Mouse (Mus musculus): Measurements from ENCODE around the gene Lim2.

Lim2 gene

GRCm38 (mm10) chr7:43462851-43463250 lies 35.4 kb downstream of the Lim2 start, which contains the start of gene Vsig10l:
Vsig10l (plus strand) TSS chr7:43463151.
- no peaks in the 10 kb centered on the region for H3K27me3 ChIP-seq (ENCODE audit: control insufficient read depth, insufficient read depth, low read length, poor library complexity, severe bottlenecking)
- no peaks in the 10 kb centered on the region for H3K36me3 ChIP-seq (ENCODE audit: control insufficient read depth, insufficient read depth, low read length, poor library complexity, severe bottlenecking)
- no peak for DNase-seq (ENCODE audit: low read depth, low spot score)

GRCm38 (mm10) chr7:43463976-43464375 lies 36.5 kb downstream of the Lim2 start:
- Histone ChIP-seq H3K27me3 (ENCODE audit: control insufficient read depth, insufficient read depth, low read length, poor library complexity, severe bottlenecking) (no peaks in the 10 kb centered on the region), H3K36me3 (ENCODE audit: control insufficient read depth, insufficient read depth, low read length, poor library complexity, severe bottlenecking) (no peaks in the 10 kb centered on the region)
- no peak for DNase-seq (ENCODE audit: low read depth, low spot score)

- peak; percentile 72 for DNase-seq (ENCODE audit: low read depth, low spot score)
- no peaks in the 10 kb centered on the region for H3K27me3 ChIP-seq (ENCODE audit: control insufficient read depth, insufficient read depth, low read length, poor library complexity, severe bottlenecking)
- no peaks in the 10 kb centered on the region for H3K36me3 ChIP-seq (ENCODE audit: control insufficient read depth, insufficient read depth, low read length, poor library complexity, severe bottlenecking)
Observed at GRCm38 (mm10) chr7:43464864-43465343, 37.4 kb downstream of the Lim2 start.

GRCm38 (mm10) chr7:43465344-43466098 lies 38.1 kb downstream of the Lim2 start:
- peak; percentile 97 for DNase-seq (ENCODE audit: low read depth, low spot score)
- Histone ChIP-seq H3K36me3 (ENCODE audit: control insufficient read depth, insufficient read depth, low read length, poor library complexity, severe bottlenecking) (no peaks in the 10 kb centered on the region), H3K27me3 (ENCODE audit: control insufficient read depth, insufficient read depth, low read length, poor library complexity, severe bottlenecking) (no peaks in the 10 kb centered on the region)

- H3K36me3 ChIP-seq (ENCODE audit: control insufficient read depth, insufficient read depth, low read length, poor library complexity, severe bottlenecking): no peaks in the 10 kb centered on the region
- H3K27me3 ChIP-seq (ENCODE audit: control insufficient read depth, insufficient read depth, low read length, poor library complexity, severe bottlenecking): no peaks in the 10 kb centered on the region
- peak; percentile 86 for DNase-seq (ENCODE audit: low read depth, low spot score)
Observed at GRCm38 (mm10) chr7:43466099-43466694, 38.7 kb downstream of the Lim2 start.

GRCm38 (mm10) chr7:43470373-43470772 lies 42.9 kb downstream of the Lim2 start:
- peak; percentile 80 for DNase-seq (ENCODE audit: low read depth, low spot score)
- H3K27me3 ChIP-seq (ENCODE audit: control insufficient read depth, insufficient read depth, low read length, poor library complexity, severe bottlenecking): no peaks in the 10 kb centered on the region; the same call in 1 of the 2 replicates
- no peaks in the 10 kb centered on the region for H3K36me3 ChIP-seq (ENCODE audit: control insufficient read depth, insufficient read depth, low read length, poor library complexity, severe bottlenecking)

- DNase-seq (ENCODE audit: low read depth, low spot score): peak; percentile 64
- Histone ChIP-seq H3K36me3 (ENCODE audit: control insufficient read depth, insufficient read depth, low read length, poor library complexity, severe bottlenecking) (no peaks in the 10 kb centered on the region), H3K27me3 (ENCODE audit: control insufficient read depth, insufficient read depth, low read length, poor library complexity, severe bottlenecking) (no peaks in the 10 kb centered on the region; the same call in 1 of the 2 replicates)
Observed at GRCm38 (mm10) chr7:43475706-43476105, 48.2 kb downstream of the Lim2 start.

GRCm38 (mm10) chr7:43476376-43476775 lies 48.9 kb downstream of the Lim2 start:
- Histone ChIP-seq H3K36me3 (ENCODE audit: control insufficient read depth, insufficient read depth, low read length, poor library complexity, severe bottlenecking) (no peaks in the 10 kb centered on the region), H3K27me3 (ENCODE audit: control insufficient read depth, insufficient read depth, low read length, poor library complexity, severe bottlenecking) (no peaks in the 10 kb centered on the region; the same call in 1 of the 2 replicates)
- DNase-seq (ENCODE audit: low read depth, low spot score): no peak

GRCm38 (mm10) chr7:43481191-43481590 lies 53.7 kb downstream of the Lim2 start:
- no peaks in the 10 kb centered on the region for H3K36me3 ChIP-seq (ENCODE audit: control insufficient read depth, insufficient read depth, low read length, poor library complexity, severe bottlenecking)
- H3K27me3 ChIP-seq (ENCODE audit: control insufficient read depth, insufficient read depth, low read length, poor library complexity, severe bottlenecking): no peaks in the 10 kb centered on the region
- DNase-seq (ENCODE audit: low read depth, low spot score): no peak

GRCm38 (mm10) chr7:43482090-43482716 lies 54.7 kb downstream of the Lim2 start:
- no peak for DNase-seq (ENCODE audit: low read depth, low spot score)

GRCm38 (mm10) chr7:43483236-43483635 lies 55.8 kb downstream of the Lim2 start:
- Histone ChIP-seq H3K27me3 (ENCODE audit: control insufficient read depth, insufficient read depth, low read length, poor library complexity, severe bottlenecking) (no peaks in the 10 kb centered on the region), H3K36me3 (ENCODE audit: control insufficient read depth, insufficient read depth, low read length, poor library complexity, severe bottlenecking) (no peaks in the 10 kb centered on the region)
- DNase-seq (ENCODE audit: low read depth, low spot score): no peak

More at GRCm38 (mm10) chr7:43482090-43482716, 54.7 kb downstream of the Lim2 start:
- no peaks in the 10 kb centered on the region for H3K27me3 ChIP-seq (ENCODE audit: control insufficient read depth, insufficient read depth, low read length, poor library complexity, severe bottlenecking)
- H3K36me3 ChIP-seq (ENCODE audit: control insufficient read depth, insufficient read depth, low read length, poor library complexity, severe bottlenecking): no peaks in the 10 kb centered on the region

Measured in splenic B cell, adult 2 months (primary cell).